Mouse (Mus musculus) lung, adult 2 months (tissue): ENCODE results near the gene Sema3f.

Source experiments
- CTCF ChIP-seq: fragments of 200-500 bp; IDR thresholded peaks from 2 replicates; pipeline ENCODE4 v1.5.1; 2011; ENCODE audit warnings: mild to moderate bottlenecking, low read length, control low read depth; ENCODE audit not compliant: insufficient read depth
- POLR2A ChIP-seq: fragments of 200-500 bp; IDR thresholded peaks from 2 replicates; pipeline ENCODE4 v1.6.1; 2011; ENCODE audit warnings: low read depth, mild to moderate bottlenecking, control low read depth, low read length, borderline replicate concordance; ENCODE audit errors: extremely low read depth

DNA sequence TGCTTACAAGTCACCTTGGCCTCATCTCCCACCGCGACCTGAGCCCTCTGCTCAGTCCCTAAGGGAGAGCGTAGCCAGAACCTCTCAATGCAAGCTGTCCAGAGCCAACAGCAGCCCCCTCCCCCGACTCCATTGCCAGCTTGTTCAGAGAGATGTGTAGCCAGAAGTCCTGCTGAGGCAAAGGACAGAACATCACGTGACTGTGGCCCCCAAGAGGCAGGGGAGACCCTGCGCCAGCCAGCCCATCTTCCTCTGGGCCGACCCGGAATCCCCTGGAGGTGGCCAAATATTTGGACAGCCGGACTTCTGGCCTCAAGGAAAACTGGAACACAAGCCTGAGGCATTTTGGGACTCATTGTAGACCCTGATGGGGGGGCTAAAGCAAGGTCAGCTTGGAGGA is 46.8 kb downstream of the Sema3f start:
- TF ChIP-seq CTCF (no peak), POLR2A (no peak)
